Mouse (Mus musculus) embryonic fibroblast, embryonic 13.5 days (primary cell): ENCODE data around the gene Carns1.

Source experiments
- CTCF ChIP-seq: IDR thresholded peaks from 2 replicates; pipeline ENCODE4 v1.5.1; 2011; ENCODE audit warnings: mild to moderate bottlenecking, control low read depth, low read length, moderate library complexity, borderline replicate concordance; ENCODE audit not compliant: insufficient read depth
- POLR2A ChIP-seq: IDR thresholded peaks from 2 replicates; pipeline ENCODE4 v1.6.1; 2011; ENCODE audit warnings: low read depth, mild to moderate bottlenecking, control low read depth, low read length, moderate library complexity

DNA sequence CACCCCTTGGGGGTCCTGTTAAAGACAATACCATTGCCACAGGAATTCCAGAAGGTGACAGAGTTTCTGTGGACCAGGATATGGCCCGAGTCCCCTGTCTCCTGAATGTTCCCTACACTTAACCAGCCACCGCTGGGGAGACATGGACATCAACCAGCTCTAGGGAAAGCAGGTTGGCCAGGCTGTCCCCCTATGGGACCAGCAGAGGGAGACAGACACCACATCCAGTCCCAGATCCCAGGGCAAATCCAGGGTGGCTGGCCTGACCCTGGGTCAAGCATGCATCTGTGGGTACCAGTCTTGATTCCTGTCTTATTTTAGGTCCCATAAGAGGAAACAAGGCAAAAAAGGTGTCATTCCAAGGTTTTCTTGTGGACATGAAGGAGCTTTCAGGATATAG, 31.7 kb upstream of the Carns1 start:
- no peak for TF ChIP-seq POLR2A
- peak; percentile 95 for TF ChIP-seq CTCF
